Mouse (Mus musculus) left cerebral cortex, postnatal 25 days (tissue): ENCODE results near the gene Peak1. TPM values are rescaled to one million over a fixed set of nuclear protein-coding genes. Genes with fewer than 3 reads are reported as not detected.

Experiments
- DNase-seq, 2 experiments: peaks; one replicate each; pipeline ENCODE4 v3.0.0; 2022; ENCODE audit warnings: low spot score in 2 of 2, mixed read lengths in 1 of 2
- intact Hi-C: fragments of 180-260 bp; cut with DNase I; formaldehyde crosslinking; loops from one replicate; pipeline ENCODE4 v1.15.1; 2025
- total RNA-seq, 2 experiments: library from RNA; stranded (reverse); gene quantifications; 2 replicates each; pipeline ENCODE4 v1.2.3; 2021

The Peak1 gene
- total RNA-seq, 2 experiments from 2014 or later: 34.1 to 34.3 TPM

- intact Hi-C loops: loop anchor here (5.0 kb wide), 2 partner anchors 134 to 206 kb away; no protein-coding TSS in a partner anchor
- DNase-seq: peak; percentile 81 to 90
Measured at GRCm38 (mm10) chr9:56418738-56419239, 922 bp upstream of the Peak1 start.

GRCm38 (mm10) chr9:56417415-56417947 is 386 bp downstream of the Peak1 start:
- peak; percentile 74 to 79 for DNase-seq
- intact Hi-C loops: loop anchor here (1.0 to 5.0 kb wide), 4 partner anchors 89 to 205 kb away; no protein-coding TSS in a partner anchor

- intact Hi-C loops: loop anchor here (2.0 to 5.0 kb wide), 3 partner anchors 136 to 204 kb away; no protein-coding TSS in a partner anchor
- DNase-seq: no peak
Measured at GRCm38 (mm10) chr9:56415935-56416607, 1.8 kb downstream of the Peak1 start.

GRCm38 (mm10) chr9:56415393-56415792 is 2.5 kb downstream of the Peak1 start:
- intact Hi-C loops: loop anchor here (5.0 kb wide), 2 partner anchors 137 to 203 kb away; no protein-coding TSS in a partner anchor
- DNase-seq: no peak

GRCm38 (mm10) chr9:56414322-56414721 is 3.5 kb downstream of the Peak1 start:
- intact Hi-C loops: no loop called here

GRCm38 (mm10) chr9:56412716-56413115 is 5.2 kb downstream of the Peak1 start:
- intact Hi-C loops: no loop called here
- no peak for DNase-seq

More at GRCm38 (mm10) chr9:56414322-56414721, 3.5 kb downstream of the Peak1 start:
- DNase-seq: no peak

GRCm38 (mm10) chr9:56409928-56410327 is 7.9 kb downstream of the Peak1 start:
- DNase-seq: no peak
- intact Hi-C loops: no loop called here

- no peak for DNase-seq
- intact Hi-C loops: no loop called here
Measured at GRCm38 (mm10) chr9:56404619-56405018, 13.2 kb downstream of the Peak1 start.

GRCm38 (mm10) chr9:56396306-56396705 is 21.6 kb downstream of the Peak1 start:
- peak in 1 of 2 experiments; percentile 51 for DNase-seq
- intact Hi-C loops: no loop called here

- no peak for DNase-seq
- intact Hi-C loops: no loop called here
Measured at GRCm38 (mm10) chr9:56392857-56393256, 25.0 kb downstream of the Peak1 start.

GRCm38 (mm10) chr9:56382786-56383185 is 35.1 kb downstream of the Peak1 start:
- DNase-seq: no peak
- intact Hi-C loops: no loop called here

- intact Hi-C loops: no loop called here
Measured at GRCm38 (mm10) chr9:56374401-56374800, 43.5 kb downstream of the Peak1 start.

GRCm38 (mm10) chr9:56370710-56371109 is 47.2 kb downstream of the Peak1 start:
- intact Hi-C loops: no loop called here
- DNase-seq: no peak

More at GRCm38 (mm10) chr9:56374401-56374800, 43.5 kb downstream of the Peak1 start:
- DNase-seq: peak; percentile 21 to 72

- intact Hi-C loops: loop anchor here (5.0 kb wide), 1 partner anchor 42 kb away; no protein-coding TSS in a partner anchor
- DNase-seq: no peak
Measured at GRCm38 (mm10) chr9:56368814-56369213, 49.1 kb downstream of the Peak1 start.

- DNase-seq: no peak
- intact Hi-C loops: no loop called here
Measured at GRCm38 (mm10) chr9:56363306-56363705, 54.6 kb downstream of the Peak1 start.

- DNase-seq: no peak
- intact Hi-C loops: no loop called here
Measured at GRCm38 (mm10) chr9:56359261-56359660, 58.6 kb downstream of the Peak1 start.

GRCm38 (mm10) chr9:56355186-56355585 is 62.7 kb downstream of the Peak1 start:
- intact Hi-C loops: no loop called here
- no peak for DNase-seq

- intact Hi-C loops: no loop called here
- peak in 1 of 2 experiments; percentile 22 for DNase-seq
Measured at GRCm38 (mm10) chr9:56346321-56346720, 71.5 kb downstream of the Peak1 start.

- DNase-seq: no peak
- intact Hi-C loops: no loop called here
Measured at GRCm38 (mm10) chr9:56339426-56340195, 78.3 kb downstream of the Peak1 start.

- no peak for DNase-seq
- intact Hi-C loops: no loop called here
Measured at GRCm38 (mm10) chr9:56334363-56334762, 83.5 kb downstream of the Peak1 start.
